Mouse (Mus musculus): ENCODE measurements around the gene Sema6d.

- no peak for TF ChIP-seq TAL1 (IDR thresholded peaks at IDR 0.05; ENCODE audit: low read length)
- TF ChIP-seq GATA1 (IDR thresholded peaks at IDR 0.05; ENCODE audit: low read length), result no peak
Measured at GRCm38 (mm10) chr2:124103277-124103676, 13.5 kb downstream of the Sema6d start.

Measured in erythroblast, embryonic 14.5 days (primary cell).